Mouse (Mus musculus): ENCODE data around the gene Ndufa8.
A peak's percentile ranks its signal among the peaks of the same experiment; 100 is the strongest.

- TF ChIP-seq CTCF (IDR thresholded peaks at IDR 0.05; ENCODE audit: low read depth) (peak; percentile 81), EP300 (IDR thresholded peaks at IDR 0.05; ENCODE audit: low read depth) (no peak)
Observed at GRCm38 (mm10) chr2:36009386-36009785, 39.8 kb downstream of the Ndufa8 start.

Measured in liver, embryonic 14.5 days (tissue).